Mouse (Mus musculus): ENCODE data around the gene Pou2f1.
"Not testable (repeated sequence)": the region's sequence is repeated elsewhere in the genome, so short reads cannot be mapped to it uniquely, and the experiment has no call there.

- TF ChIP-seq POLR2A (IDR thresholded peaks at IDR 0.05; ENCODE audit: borderline replicate concordance, insufficient read depth, low read length); CTCF (IDR thresholded peaks at IDR 0.05; ENCODE audit: borderline replicate concordance, insufficient read depth, low read depth, low read length): not testable (repeated sequence)
These were observed 7.3 kb downstream of the Pou2f1 start for GRCm38 (mm10) chr1:165995011-165995660.

Data from cerebellum, adult 2 months (tissue).